Mouse (Mus musculus): ENCODE data around the gene Gh.
"Not testable (repeated sequence)": the region's sequence is repeated elsewhere in the genome, so short reads cannot be mapped to it uniquely, and the experiment has no call there.

The Gh gene

GRCm38 (mm10) chr11:106301765-106302164, at the start of gene Gh:
TSS of gene Gh (minus strand) at chr11:106301865.
- no peak for DNase-seq (ENCODE audit: low spot score)

DNA sequence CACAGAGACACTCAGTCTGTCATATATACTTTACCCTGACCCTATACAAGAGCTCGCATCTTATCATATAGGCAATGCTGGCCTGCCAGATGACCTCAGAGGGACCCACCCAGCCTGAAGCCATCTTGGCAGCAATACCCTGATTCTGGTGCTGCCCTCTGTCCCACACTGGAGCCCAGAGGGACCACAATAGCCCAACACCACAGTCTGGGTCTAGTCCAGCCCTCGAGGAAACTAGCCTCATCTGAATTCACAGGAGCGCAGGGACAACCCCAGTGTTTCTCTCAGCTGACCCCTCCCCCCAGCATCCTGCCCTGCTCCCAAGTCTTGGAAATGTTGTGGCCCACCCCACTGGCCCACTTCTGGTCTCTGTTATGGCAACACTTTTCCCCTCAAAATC, 49.6 kb upstream of the Gh start:
- no peak for DNase-seq (ENCODE audit: low spot score)

- DNase-seq (ENCODE audit: low spot score), result no peak
Measured at GRCm38 (mm10) chr11:106350853-106351252, 49.2 kb upstream of the Gh start.

GRCm38 (mm10) chr11:106349772-106350171, 48.1 kb upstream of the Gh start:
- DNase-seq (ENCODE audit: low spot score), result no peak

- DNase-seq (ENCODE audit: low spot score), result no peak
Measured at GRCm38 (mm10) chr11:106344910-106345309, 43.2 kb upstream of the Gh start.

- DNase-seq (ENCODE audit: low spot score), result no peak
Measured at GRCm38 (mm10) chr11:106340990-106341520, 39.4 kb upstream of the Gh start.

DNA sequence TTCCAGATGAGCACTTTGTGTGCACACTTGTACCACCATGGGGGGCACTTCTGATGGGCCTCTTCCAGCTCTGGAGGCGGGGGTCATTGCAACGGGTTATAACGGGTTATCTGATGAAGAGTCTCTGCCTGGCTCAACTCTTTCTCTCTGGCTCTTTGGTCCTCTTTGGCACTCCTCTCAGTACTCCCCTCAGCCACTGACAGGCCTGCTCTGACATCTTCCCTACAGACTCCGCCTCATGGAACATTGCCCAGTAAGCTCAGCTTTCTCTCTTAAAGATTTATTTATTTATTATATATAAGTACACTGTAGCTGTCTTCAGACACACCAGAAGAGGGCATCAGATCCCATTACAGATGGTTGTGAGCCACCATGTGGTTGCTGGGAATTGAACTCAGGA, 37.7 kb upstream of the Gh start:
- not testable (repeated sequence) for DNase-seq (ENCODE audit: low spot score)

- DNase-seq (ENCODE audit: low spot score), result no peak
Measured at GRCm38 (mm10) chr11:106338870-106339269, 37.2 kb upstream of the Gh start.

DNA sequence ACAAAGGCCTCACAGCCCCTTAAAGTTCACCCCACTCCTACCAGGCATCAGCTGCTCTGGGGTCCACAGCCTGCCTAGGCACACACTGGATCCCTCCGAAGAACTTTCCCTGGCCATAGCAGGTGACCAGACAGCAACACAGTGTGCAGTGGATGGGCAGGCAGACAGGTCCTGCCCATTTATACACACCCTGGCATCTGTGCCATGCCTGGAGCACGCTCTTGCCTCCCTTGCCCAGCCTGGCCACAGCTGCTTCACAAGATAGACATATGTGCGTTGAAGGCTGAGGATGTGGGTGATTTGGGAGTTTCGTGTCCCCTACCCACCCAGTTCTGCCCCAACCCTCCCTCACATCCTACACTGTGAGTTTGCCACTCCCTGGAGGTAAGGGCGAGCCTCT, 36.4 kb upstream of the Gh start:
- no peak for DNase-seq (ENCODE audit: low spot score)

DNA sequence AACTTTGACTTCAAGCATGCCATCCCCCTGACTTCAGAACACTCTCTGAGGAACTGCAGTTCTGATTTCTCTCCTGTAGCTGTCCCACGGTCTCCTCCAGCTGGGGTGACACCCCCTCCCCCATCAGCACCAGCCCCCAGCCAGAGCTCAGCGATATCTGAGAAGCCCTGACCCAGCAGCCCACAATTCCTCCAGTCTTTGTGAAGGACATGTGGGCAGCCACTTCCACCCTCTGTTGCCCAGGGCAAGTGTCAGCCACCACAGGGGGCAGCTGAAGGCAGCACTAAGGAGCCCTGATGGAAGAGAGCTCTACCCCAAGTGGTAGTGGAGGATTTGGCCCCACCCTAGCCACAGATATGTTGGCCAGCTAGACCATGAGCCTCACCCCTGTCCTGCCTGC, 32.4 kb upstream of the Gh start:
- no peak for DNase-seq (ENCODE audit: low spot score)

GRCm38 (mm10) chr11:106332458-106332857, 30.8 kb upstream of the Gh start:
- DNase-seq (ENCODE audit: low spot score), result no peak

- peak; percentile 34 for DNase-seq (ENCODE audit: low spot score)
Measured at GRCm38 (mm10) chr11:106329682-106330081, 28.0 kb upstream of the Gh start.

DNA sequence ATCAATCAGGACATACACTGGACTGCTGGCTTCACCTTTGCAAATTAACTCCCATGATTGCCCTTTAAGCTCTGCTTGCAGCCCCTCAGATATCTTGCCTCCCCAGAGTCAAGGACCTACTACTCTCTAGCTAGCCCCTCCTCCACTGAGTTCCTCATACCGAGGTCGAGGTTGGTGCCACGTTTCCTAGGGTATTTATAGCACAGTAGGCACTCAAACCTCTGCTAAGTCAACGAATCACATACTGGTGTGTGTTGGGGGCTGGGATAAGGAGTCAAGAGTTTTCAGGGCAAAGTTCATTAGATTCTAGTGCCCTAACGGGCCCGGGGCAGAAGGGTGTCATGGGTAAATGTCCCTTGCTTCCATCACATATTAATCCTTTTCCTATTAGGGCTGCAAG, 27.5 kb upstream of the Gh start:
- DNase-seq (ENCODE audit: low spot score), result no peak

DNA sequence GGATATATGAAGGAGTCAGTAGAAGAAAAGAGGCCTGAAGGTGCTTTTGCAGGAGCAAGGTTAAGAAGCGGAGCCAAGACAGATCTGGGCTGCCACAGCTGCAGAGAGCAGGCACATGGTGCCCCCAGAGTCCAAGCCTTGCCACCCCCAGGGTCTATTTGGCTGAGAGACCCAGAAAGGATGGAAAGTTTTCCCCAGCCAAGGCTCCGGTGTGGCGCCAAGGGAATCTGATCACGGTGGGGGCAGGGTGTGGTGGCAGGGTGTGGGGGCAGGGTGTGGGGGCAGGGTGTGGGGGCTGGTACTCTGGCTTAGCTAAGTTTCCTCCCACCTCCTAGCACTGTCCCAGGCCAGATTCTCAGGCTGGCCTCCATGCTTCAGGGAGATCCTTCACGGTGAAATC, 26.9 kb upstream of the Gh start:
- DNase-seq (ENCODE audit: low spot score), result no peak

DNA sequence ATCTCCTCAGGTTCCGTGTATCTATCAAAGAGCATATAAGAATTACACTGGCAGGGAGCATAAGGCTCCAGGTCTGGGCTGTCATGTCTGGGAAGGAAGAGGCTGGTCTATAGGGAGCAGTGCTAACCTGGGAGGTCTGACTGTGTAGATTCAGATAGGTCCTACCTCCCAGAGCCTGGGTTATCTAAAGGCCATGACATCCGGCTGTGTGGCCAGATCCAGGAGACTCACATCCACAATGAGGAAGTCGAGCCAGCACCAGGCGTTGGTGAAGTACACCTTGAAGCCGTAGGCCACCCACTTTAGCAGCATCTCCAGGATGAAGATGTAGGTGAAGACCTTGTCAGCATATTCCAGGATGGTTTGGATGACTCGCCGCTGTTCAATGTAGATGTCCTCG, 24.8 kb upstream of the Gh start:
- no peak for DNase-seq (ENCODE audit: low spot score)

DNA sequence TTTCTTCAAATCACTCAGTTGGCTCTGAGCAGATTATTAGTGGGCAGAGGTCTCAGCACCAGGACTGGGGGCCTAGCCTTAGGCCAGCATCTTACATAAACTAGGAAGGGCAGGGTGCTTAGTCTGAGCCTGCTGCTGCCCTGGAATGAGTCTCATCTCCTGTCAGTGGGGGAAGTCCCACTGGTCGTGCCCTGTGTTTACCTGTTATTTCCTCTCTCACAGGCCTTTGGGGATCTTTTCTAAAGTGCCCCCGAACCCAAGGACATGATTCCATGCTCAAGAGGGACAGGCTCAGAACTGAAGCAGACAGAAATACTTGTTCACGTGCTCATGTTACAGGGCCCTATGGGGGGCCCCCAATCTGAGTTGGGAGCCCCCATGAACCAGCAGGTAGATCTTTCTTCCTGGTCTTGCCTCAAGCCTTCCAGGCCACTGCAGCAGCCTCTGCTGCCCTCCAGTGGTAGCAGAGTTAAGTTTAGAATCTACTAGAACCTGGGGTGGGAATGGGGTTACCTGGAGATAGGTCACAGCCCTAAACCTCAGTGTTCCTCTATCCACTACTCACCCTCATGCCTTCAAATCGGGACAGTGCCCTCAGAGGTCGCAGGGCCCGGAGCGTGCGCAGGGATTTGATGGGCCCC, 24.0 kb upstream of the Gh start:
- DNase-seq (ENCODE audit: low spot score), result peak; percentile 72

DNA sequence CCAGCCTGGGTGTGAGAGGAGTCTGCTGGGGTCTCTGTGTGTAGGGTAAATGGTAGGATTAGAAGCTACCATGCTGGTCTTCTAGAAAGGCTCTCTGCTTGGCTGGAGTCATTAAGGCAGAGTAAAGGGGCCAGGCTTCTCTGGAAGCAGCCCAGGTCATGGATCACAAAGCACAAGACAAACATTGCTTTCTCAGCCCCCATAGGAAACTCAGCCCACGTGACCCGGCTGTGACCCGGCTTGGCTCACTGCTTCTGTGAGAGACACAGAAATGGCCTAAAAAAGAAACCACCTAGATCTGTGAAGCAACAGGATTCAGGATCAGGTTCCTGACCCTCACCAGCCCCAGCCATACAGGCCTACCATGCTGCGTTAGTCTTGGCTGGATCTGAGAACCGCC, 23.2 kb upstream of the Gh start:
- no peak for DNase-seq (ENCODE audit: low spot score)

- no peak for DNase-seq (ENCODE audit: low spot score)
Measured at GRCm38 (mm10) chr11:106318406-106319366, 17.0 kb upstream of the Gh start.

DNA sequence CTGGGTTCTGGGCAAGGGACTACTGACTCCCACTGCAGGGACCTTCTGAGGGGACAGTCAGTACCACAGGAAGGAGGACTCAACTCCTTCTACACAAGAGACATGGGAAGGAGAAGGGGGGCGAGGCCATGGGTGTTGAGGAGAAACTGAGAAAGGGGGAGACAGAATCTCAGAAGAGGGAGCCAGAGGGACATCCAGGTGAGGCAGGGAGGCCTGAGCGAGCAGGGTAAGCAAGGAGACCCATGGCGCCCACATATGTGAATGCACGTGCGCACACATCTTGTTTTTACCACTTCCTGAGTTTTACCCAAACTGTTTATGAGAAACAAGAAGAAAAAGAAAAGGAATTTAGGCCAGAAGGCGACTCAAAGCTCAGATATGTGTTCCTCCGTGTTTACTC, 16.1 kb upstream of the Gh start:
- DNase-seq (ENCODE audit: low spot score), result no peak

DNA sequence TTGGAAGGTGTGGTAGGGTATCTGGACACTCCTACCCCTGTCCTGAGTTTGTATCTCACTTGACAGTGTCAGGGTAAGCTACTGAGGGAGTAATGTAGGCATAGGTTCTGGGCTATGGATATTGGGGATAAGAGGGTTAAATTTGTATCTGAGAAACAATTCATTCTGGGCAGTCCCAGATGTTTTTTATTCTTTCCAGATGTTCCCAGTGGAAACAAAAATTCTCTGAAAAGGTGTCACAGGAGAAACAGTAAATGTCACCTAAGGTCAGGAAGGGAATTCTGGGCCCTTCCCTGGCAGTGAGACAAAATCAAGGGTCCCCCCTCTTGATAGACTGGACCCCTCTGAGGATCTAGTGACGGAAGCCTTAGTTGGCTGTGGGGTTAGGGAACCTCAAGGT, 14.8 kb upstream of the Gh start:
- no peak for DNase-seq (ENCODE audit: low spot score)

DNA sequence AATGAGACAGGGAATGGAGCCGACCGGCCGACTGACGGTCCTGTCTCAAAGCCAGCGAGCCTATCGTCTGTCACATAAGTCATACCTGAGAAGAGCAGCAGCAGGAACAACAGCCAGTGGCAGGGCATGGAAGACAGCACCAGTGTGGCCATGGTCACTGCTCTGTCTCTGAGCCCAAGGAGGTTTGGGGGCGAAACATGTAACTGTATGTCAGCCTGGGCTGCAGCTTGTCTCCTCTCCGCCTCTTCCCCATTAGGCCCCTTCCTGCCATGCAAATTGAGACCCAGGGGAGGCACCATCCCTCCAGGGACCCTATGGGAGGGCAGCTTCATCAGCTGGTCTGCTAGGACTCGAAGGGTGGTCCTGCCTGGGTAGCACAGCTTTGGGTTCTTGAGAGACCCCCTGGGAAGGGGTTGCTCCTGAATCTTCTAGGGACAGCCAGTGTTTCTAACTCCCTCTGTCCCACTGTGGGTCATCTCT, 12.7 kb upstream of the Gh start, which contains the start of gene Cd79b:
TSS of gene Cd79b (minus strand) at position 430 of the 480 bp plus-strand sequence.
- no peak for DNase-seq (ENCODE audit: low spot score)

- DNase-seq (ENCODE audit: low spot score), result no peak
Measured at GRCm38 (mm10) chr11:106313533-106313932, 11.9 kb upstream of the Gh start.

- no peak for DNase-seq (ENCODE audit: low spot score)
Measured at GRCm38 (mm10) chr11:106310123-106310522, 8.5 kb upstream of the Gh start.
